Mouse (Mus musculus) thymus, adult 2 months (tissue): ENCODE measurements around the gene Mypn. TPM values are rescaled to one million over a fixed set of nuclear protein-coding genes. Genes with fewer than 3 reads are reported as not detected.
A peak's percentile ranks its signal among the peaks of the same experiment; 100 is the strongest.

Experiments
- DNase-seq: peaks from one replicate; pipeline ENCODE4 v3.0.0; 2021
- H3K27ac ChIP-seq: fragments of 200-500 bp; 2 replicates; pipeline ENCODE4 v1.5.1; 2012; ENCODE audit warnings: low read length, control low read depth; ENCODE audit not compliant: control insufficient read depth, insufficient read depth
- H3K27me3 ChIP-seq: fragments of 200-500 bp; 2 replicates; pipeline ENCODE4 v1.6.1; 2012; ENCODE audit warnings: mild to moderate bottlenecking, low read length, moderate library complexity, mixed read lengths; ENCODE audit not compliant: control insufficient read depth, insufficient read depth
- H3K36me3 ChIP-seq: fragments of 200-500 bp; 2 replicates; pipeline ENCODE4 v1.6.1; 2012; ENCODE audit warnings: mild to moderate bottlenecking, low read length, moderate library complexity; ENCODE audit not compliant: control insufficient read depth, insufficient read depth
- H3K4me1 ChIP-seq: fragments of 200-500 bp; replicated peaks from 2 replicates; pipeline ENCODE4 v1.6.1; 2012; ENCODE audit warnings: low read length; ENCODE audit not compliant: control insufficient read depth, insufficient read depth
- H3K4me3 ChIP-seq: fragments of 200-500 bp; 2 replicates; pipeline ENCODE4 v1.5.1; 2012; ENCODE audit warnings: mild to moderate bottlenecking, low read length, control low read depth, moderate library complexity; ENCODE audit not compliant: control insufficient read depth, insufficient read depth
- CTCF ChIP-seq: fragments of 200-500 bp; IDR thresholded peaks from 2 replicates; pipeline ENCODE4 v1.5.1; 2012; ENCODE audit warnings: mild to moderate bottlenecking, control low read depth, low read length, moderate library complexity, borderline replicate concordance; ENCODE audit not compliant: control insufficient read depth, poor library complexity, insufficient read depth; ENCODE audit errors: extremely low read depth
- POLR2A ChIP-seq: fragments of 200-500 bp; IDR thresholded peaks from 2 replicates; pipeline ENCODE4 v1.6.1; 2012; ENCODE audit warnings: mild to moderate bottlenecking, low read length, control low read depth, moderate library complexity; ENCODE audit not compliant: control insufficient read depth, poor library complexity, insufficient read depth; ENCODE audit errors: extremely low read depth
- WGBS: fragments of 180-500 bp; shearing (Covaris S2); methylation state at CpG from one replicate; pipeline ENCODE4 v1.1.7; 2018; 5-methylcytosine and 5-hydroxymethylcytosine counted together
- polyA plus RNA-seq: library from polyadenylated mRNA; depleted of rRNA; stranded (reverse); fragments of >200 nt; gene quantifications from 2 replicates; pipeline ENCODE4 v1.2.3, GENCODE M21; 2012; rRNA removed

The Mypn gene
- polyA plus RNA-seq, result 0.22 and 0.98 TPM in 2 replicates

DNA sequence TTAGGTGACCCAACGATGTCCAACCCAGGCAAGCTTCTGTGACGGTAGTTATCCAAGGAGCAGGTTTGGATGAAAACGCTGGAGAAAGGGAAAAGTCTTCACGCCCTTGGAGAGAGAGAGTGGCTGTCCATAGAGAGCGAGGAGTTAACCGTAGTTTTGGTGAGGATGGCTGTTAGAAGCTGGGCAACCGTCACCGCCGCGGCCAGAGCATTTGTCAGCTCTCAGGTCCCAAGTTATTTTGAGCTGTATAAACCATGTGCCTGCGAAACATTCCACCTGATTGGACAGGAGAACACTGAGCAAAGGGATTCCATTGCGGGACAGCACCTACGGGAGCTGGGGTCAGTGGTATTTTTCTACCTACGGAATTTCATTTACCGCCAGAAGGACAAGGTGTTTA lies at the start of gene Mypn:
Gene Mypn, minus strand, starts transcription at position 225 of the 400 bp plus-strand sequence.
- TF ChIP-seq CTCF (no peak), POLR2A (no peak)
- no peak within 1 kb of the TSS for H3K4me3 ChIP-seq
- no peak for DNase-seq
- H3K27ac ChIP-seq, result no peak within 1 kb of the TSS
- H3K4me1 ChIP-seq, result no peaks in the 10 kb centered on the region
- no peaks in the 10 kb centered on the region for H3K36me3 ChIP-seq
- WGBS, result 95% methylated on average over 15 of the region's 15 CpGs
- no peaks in the 10 kb centered on the region for H3K27me3 ChIP-seq

DNA sequence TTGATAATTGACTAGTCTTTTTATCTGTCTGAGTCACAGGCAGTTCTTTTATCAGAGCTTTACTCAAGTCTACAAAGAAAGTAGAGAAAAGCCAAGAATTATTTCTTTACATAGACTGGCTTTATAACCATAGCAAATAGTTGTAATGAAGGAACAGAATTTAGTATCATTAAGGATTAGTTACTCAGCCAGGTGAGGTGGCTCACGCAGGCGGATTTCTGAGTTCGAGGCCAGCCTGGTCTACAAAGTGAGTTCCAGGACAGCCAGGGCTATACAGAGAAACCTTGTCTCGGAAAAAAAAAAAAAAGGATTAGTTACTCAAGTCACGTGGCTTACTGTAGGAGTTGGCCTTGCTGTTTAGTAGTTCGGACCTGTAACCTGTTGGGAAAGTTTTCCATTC lies 44.7 kb upstream of the Mypn start:
- Histone ChIP-seq H3K36me3 (peaks cover 18% of the 10 kb centered on the region), H3K27me3 (no peaks in the 10 kb centered on the region), H3K4me3 (no peak overlapping the region), H3K4me1 (no peaks in the 10 kb centered on the region), H3K27ac (no peak overlapping the region)
- 97% methylated on average over 6 of the region's 6 CpGs for WGBS
- no peak for DNase-seq
- no peak for TF ChIP-seq CTCF
- no peak for TF ChIP-seq POLR2A

DNA sequence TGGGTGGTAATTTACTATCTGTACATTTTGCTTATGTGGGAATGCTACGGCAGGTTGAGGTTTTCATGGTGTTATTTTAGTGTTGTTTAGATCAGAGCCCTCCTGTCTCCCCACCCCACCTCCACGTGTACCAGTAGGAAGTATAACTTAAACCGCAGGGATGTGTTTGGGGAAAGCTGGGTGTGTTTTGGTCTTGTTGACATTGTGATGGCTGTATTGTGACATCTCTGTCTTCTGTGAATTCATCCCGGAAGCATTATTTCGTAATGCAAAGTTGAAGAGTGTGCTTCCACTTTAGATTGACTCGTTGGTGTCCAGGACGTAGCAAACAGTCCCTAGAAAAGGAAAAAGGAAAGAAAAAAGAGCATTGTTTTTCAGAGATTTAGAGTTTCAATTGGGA lies 43.7 kb upstream of the Mypn start:
- Histone ChIP-seq H3K27ac (no peak overlapping the region), H3K4me3 (no peak overlapping the region), H3K4me1 (no peaks in the 10 kb centered on the region), H3K27me3 (no peaks in the 10 kb centered on the region), H3K36me3 (peaks cover 13% of the 10 kb centered on the region)
- no peak for DNase-seq
- 84% methylated on average over 7 of the region's 7 CpGs for WGBS
- no peak for TF ChIP-seq CTCF

DNA sequence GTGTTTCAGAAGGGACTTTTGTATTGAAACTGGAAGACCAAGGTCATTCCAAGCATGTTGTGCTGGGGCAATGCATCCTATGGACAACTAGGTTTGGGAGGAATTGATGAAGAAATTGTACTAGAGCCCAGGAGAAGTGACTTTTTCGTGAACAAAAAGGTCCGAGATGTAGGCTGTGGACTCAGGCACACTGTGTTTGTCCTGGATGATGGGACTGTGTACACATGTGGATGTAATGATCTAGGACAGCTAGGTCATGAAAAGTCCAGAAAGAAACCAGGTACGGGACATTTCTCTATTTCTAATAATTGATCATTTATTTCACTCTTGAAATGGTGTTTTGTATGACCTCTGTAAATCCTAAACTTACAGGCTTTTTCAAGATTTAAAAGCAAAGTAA lies 42.1 kb upstream of the Mypn start:
- Histone ChIP-seq H3K27ac (no peak overlapping the region), H3K4me3 (no peak overlapping the region), H3K4me1 (no peaks in the 10 kb centered on the region), H3K36me3 (peaks cover 10% of the 10 kb centered on the region), H3K27me3 (no peaks in the 10 kb centered on the region)
- 90% methylated on average over 3 of the region's 3 CpGs for WGBS
- TF ChIP-seq CTCF, result no peak
- no peak for TF ChIP-seq POLR2A
- no peak for DNase-seq

DNA sequence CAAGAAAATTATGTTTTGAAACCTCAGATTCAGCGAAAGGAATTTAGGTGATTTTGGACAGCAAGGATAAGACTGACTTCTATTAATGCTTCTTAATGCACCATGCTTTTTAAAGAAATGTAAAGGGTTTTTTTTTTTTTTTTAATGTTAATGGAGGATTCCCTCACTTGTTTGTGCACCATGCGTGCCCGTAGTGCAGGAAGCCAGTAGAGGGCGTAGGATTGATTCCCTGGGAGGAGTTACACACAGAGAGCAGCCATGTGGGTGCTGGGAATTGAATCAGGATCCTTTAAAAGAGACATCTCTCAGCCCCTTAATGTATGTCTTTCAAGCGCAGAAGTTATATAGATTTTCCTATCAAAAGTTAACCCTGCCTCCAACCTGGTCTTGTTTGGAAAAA lies 41.0 kb upstream of the Mypn start:
- H3K27me3 ChIP-seq, result no peaks in the 10 kb centered on the region
- no peak overlapping the region for H3K4me3 ChIP-seq
- H3K4me1 ChIP-seq, result no peaks in the 10 kb centered on the region
- TF ChIP-seq CTCF (no peak), POLR2A (no peak)
- H3K36me3 ChIP-seq, result peaks cover under 1% of the 10 kb centered on the region; the same call in 1 of the 2 replicates
- H3K27ac ChIP-seq, result no peak overlapping the region
- 19% methylated on average over 5 of the region's 5 CpGs for WGBS
- peak; percentile 42 for DNase-seq

DNA sequence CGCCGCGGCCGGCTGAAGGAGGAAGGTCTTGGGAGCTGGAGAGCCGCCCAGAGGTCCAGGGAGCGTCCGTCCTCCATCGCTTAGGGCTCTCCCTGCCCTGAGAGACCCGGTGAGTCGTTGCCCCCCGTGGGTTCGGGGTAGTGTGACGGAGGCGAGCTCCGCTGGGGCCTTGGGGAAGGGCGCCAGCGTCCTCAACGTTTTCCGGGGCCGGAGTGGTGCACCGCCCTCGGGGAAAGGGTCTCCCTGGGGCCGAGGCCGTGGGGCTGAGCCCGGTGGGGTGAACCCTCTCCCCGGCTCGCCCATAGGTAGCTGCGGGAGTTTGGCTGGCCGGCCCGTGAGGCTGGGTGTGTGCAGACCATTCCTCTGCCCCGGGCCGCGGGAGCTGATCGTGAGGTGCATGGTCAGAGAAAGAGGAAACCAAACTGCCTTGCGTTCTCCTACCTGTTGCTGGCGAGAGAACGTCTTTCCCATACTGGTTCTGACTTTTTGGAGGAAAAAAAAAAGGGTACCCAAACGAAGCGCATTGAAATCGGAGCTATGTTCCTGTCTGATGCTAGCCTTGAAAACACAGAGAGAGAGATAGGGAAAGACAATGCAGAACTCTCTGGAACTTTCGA lies 40.4 kb upstream of the Mypn start:
- TF ChIP-seq CTCF, result 0 out of 2 replicates have a peak, but pooled peaks have one; percentile 39
- 0 out of 2 replicates have a peak, but pooled peaks have one; percentile 7 for TF ChIP-seq POLR2A
- WGBS, result under 1% methylated on average over 41 of the region's 41 CpGs
- H3K4me3 ChIP-seq, result peak overlapping the region; percentile 63

More for the DNA sequence above, 40.4 kb upstream of the Mypn start:
- Histone ChIP-seq H3K4me1 (no peaks in the 10 kb centered on the region), H3K36me3 (no peaks in the 10 kb centered on the region), H3K27ac (peak overlapping the region; percentile 32), H3K27me3 (no peaks in the 10 kb centered on the region)
- DNase-seq, result no peak
